Mouse (Mus musculus) cerebellum, adult 9-10 months (tissue): ENCODE data around the gene Fcho2.

Source experiments
- DNase-seq: peaks from one replicate; pipeline ENCODE4 v3.0.0; 2022

Gene Fcho2

GRCm38 (mm10) chr13:98703786-98704185 lies 111.5 kb downstream of the Fcho2 start:
- no peak for DNase-seq

- no peak for DNase-seq
These were observed 112.9 kb downstream of the Fcho2 start for GRCm38 (mm10) chr13:98702361-98702760.

GRCm38 (mm10) chr13:98701309-98701675 lies 114.0 kb downstream of the Fcho2 start:
- no peak for DNase-seq

- no peak for DNase-seq
These were observed 114.5 kb downstream of the Fcho2 start for GRCm38 (mm10) chr13:98700661-98701308.

- DNase-seq = no peak
These were observed 115.2 kb downstream of the Fcho2 start for GRCm38 (mm10) chr13:98699982-98700540.

GRCm38 (mm10) chr13:98699051-98699744 lies 116.1 kb downstream of the Fcho2 start:
- no peak for DNase-seq

- no peak for DNase-seq
These were observed 118.5 kb downstream of the Fcho2 start for GRCm38 (mm10) chr13:98696716-98697115.

- DNase-seq = no peak
These were observed 119.7 kb downstream of the Fcho2 start for GRCm38 (mm10) chr13:98695546-98695945.

GRCm38 (mm10) chr13:98694773-98695314 lies 120.4 kb downstream of the Fcho2 start, which contains the start of gene Tmem171:
TSS of gene Tmem171 (minus strand) at chr13:98694834.
- DNase-seq = no peak

- DNase-seq = no peak
These were observed 121.9 kb downstream of the Fcho2 start for GRCm38 (mm10) chr13:98693316-98693715.

- DNase-seq = no peak
These were observed 123.2 kb downstream of the Fcho2 start for GRCm38 (mm10) chr13:98691956-98692515.

- DNase-seq = no peak
These were observed 124.4 kb downstream of the Fcho2 start for GRCm38 (mm10) chr13:98690886-98691285.

- no peak for DNase-seq
These were observed 125.5 kb downstream of the Fcho2 start for GRCm38 (mm10) chr13:98689605-98690290.

GRCm38 (mm10) chr13:98687931-98688330 lies 127.3 kb downstream of the Fcho2 start:
- no peak for DNase-seq

GRCm38 (mm10) chr13:98684144-98684900 lies 130.9 kb downstream of the Fcho2 start:
- DNase-seq = no peak

- no peak for DNase-seq
These were observed 131.8 kb downstream of the Fcho2 start for GRCm38 (mm10) chr13:98683412-98683811.

GRCm38 (mm10) chr13:98680470-98681060 lies 134.7 kb downstream of the Fcho2 start:
- no peak for DNase-seq

GRCm38 (mm10) chr13:98679631-98680041 lies 135.6 kb downstream of the Fcho2 start:
- DNase-seq = no peak

GRCm38 (mm10) chr13:98679230-98679629 lies 136.0 kb downstream of the Fcho2 start:
- no peak for DNase-seq

- no peak for DNase-seq
These were observed 141.3 kb downstream of the Fcho2 start for GRCm38 (mm10) chr13:98673922-98674321.
